Mouse (Mus musculus) common myeloid progenitor, adult 5-6 weeks (primary cell): ENCODE measurements around the gene Pkdrej. TPM values are rescaled to one million over a fixed set of nuclear protein-coding genes. Genes with fewer than 3 reads are reported as not detected.
"Not testable (repeated sequence)": the region's sequence is repeated elsewhere in the genome, so short reads cannot be mapped to it uniquely, and the experiment has no call there.

ENCODE experiments used
- ATAC-seq: replicated peaks from 2 replicates; pipeline ENCODE4 v1.8.0; 2016; ENCODE audit warnings: low read depth, mild to moderate bottlenecking, moderate TSS enrichment, inconsistent platforms; ENCODE audit not compliant: poor library complexity, severe bottlenecking
- total RNA-seq: library from RNA; stranded (forward); fragments of 200-1000, 187-1606 nt; gene quantifications from 2 replicates; pipeline ENCODE4 v1.2.3, GENCODE M21; 2017

Gene Pkdrej
- 0.05 TPM in 1 of 2 replicates, not detected in the other for total RNA-seq

GRCm38 (mm10) chr15:85821203-85822010 lies at the start of gene Pkdrej:
TSS of gene Pkdrej (minus strand) at chr15:85821734.
- ATAC-seq, result peak; percentile 36; the same call in 1 of the 2 replicates

DNA sequence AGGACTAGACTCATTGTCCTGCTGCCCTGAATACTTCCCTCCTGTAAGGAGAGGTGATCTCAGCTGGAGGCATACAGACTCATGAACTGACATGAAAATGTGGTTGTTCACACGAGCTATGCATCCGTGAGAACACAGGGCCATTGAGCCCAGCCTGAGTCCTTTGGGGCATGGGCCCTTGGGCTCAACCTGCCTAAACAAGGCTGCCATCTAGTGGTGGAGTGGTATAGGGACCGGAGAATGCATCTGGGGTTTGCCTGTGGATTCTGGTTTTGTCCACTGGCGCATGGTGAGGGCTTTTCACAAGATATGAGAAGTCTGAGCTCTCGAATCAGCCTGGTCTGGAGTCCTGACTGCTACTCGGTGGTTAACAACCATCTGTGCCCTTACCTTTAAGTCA lies 46.2 kb upstream of the Pkdrej start:
- peak; percentile 92 for ATAC-seq

- not testable (repeated sequence) for ATAC-seq
These were observed 44.4 kb upstream of the Pkdrej start for GRCm38 (mm10) chr15:85865913-85866312.

DNA sequence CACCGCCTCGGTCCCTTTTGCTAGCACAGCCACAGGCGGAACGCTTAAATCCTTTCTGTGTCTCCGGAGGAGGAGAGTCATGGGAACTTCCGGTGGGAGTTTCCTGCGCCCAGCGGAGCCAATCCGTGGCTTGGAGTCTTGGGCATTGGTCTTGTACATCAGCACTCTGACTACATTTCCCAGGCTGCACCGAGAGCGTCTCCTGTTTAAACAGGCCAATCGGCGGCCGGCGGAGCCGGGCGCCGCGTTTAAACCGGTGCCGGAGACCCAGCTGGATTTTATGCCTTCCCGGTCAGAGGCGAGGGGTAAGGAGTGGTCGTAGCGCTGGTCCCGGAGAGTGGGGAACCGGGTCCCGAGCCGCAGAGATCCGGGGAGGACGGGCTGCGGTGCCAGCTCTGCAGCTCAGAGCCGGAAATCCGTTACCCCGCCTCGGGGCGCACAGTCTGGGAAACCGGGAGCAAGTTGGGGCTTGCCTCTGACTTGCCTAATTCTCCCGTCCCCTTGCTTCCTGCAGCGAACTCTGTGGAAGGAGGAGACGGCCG lies 38.0 kb upstream of the Pkdrej start, which contains the start of gene Gtse1:
Gtse1 (plus strand) TSS at position 256 of the 542 bp plus-strand sequence.
- ATAC-seq, result peak; percentile 99

DNA sequence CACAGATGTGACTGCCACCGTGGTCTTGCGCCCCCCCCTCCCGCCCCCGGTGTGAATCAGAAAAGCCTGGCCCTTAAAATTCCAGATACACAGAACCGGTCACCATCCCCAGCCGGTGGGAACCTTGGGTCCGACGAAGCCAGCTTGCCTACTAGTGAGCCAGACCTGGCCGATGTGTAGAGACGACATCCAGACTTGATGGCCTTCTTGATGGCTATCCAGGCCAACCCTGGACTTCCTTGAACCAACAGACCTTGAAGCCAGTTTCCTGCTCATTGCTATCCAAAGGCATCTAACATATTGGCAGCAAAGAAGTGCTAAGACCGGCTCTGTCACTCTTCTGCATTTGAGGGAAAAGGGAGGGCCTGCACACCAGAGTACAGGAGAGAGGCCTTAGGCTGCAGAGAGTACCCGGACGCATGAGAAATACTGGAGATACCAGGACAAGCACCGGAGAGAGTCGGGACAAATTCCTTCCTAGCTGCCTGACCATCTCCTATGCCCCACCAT lies 37.5 kb upstream of the Pkdrej start:
- ATAC-seq, result no peak; the same call in 1 of the 2 replicates

DNA sequence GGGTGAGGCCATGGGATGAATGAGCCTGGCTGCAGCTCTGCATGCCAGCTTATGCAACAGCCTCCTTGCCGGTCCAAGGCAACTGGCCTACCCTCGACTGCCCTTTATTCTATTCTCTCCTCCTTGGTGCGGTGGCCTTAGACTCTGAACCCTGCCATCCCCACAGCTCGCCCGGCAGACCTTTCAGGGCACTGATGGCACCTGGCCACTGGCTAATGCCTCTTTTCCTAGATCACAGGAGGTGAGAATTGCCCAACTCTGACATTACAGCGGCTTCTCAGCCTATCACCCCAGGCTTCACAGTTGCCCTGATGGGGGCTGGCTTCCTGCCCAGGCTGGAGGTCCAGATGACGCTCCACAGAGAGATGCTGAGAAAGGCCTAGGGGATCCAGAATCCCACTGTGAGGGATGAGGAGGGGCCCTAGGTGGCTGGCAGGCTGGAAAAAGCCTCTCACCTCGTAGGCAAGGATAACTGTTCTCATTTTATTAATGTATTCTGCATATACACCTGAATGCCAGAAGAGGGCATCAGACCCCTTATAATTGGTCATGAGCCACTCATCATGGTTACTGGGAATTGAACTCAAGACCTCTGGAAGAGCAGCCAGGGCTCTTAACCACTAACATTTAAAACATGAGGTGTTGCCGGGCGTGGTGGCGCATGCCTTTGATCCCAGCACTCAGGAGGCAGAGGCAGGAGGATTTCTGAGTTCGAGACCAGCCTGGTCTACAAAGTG lies 30.3 kb upstream of the Pkdrej start:
- 0 out of 2 replicates have a peak, but pooled peaks have one; percentile 54 for ATAC-seq

GRCm38 (mm10) chr15:85845071-85845470 lies 23.5 kb upstream of the Pkdrej start:
- ATAC-seq, result no peak

DNA sequence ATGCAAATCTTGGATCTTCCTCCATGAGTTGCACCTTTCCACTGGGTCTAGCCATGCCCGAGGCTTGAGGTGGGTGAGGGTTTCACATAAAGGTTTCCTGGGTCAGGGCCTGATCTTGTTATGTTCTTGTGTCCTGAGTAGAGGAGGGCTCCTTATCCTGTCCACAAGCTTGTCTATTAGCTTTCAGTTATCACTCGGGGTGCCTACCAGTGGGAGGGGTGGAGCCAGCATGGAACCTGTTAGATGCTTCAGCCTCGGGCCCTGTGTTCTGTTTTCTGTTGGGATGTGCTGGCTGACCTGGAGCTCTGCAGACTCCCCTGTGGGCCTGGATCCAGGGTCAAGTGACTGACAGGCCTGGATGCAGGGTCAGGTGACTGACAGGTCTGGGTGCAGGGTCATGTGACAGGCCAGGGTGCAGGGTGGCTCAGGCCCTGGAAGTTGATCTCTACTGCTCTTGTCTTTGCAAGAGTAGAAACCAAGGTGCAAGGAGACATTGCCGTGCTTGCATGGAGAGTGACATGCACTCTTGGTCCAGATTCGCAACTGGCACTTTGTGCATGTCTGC lies 20.3 kb upstream of the Pkdrej start:
- ATAC-seq, result no peak

DNA sequence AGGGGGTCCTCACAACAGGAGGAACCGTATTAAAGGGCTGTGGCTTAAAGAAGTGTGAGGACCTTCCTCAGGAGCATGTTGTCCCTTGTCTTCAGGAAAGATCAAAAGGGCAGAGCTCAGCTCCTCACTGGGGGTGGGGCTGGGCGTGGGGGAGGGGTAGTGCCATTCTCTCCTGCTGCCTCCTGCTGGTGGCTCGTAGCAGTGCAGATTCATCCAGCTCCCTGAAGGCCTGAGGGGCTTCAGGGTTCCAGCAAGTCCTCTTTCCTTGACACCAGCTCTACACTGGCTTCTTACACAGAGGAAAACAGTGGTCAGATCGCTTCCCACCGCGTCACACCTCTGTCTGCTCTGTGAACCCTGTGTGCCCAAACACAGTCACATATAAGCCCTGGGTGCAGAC lies 19.4 kb upstream of the Pkdrej start:
- ATAC-seq, result no peak

GRCm38 (mm10) chr15:85836887-85837286 lies 15.4 kb upstream of the Pkdrej start:
- ATAC-seq, result no peak

DNA sequence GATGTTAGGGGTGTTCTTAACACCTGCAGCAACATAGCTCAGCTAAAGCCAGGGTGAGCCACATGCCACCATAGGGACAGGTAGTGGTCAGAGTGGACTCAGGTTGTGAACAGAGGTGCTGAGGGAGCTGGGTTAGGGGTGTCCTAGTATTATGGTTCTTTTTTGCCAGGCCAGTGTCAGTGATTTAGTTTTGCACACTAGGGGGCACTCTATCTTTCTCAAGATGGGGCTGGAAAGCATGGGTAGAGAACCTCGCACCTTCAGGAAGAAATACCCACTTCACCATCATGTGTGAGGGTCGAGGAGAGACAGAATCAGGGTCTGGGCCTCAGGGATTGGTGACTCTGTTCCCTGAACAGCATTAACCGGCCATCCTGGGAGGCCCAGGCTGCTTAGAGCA lies 13.8 kb upstream of the Pkdrej start:
- ATAC-seq, result no peak

DNA sequence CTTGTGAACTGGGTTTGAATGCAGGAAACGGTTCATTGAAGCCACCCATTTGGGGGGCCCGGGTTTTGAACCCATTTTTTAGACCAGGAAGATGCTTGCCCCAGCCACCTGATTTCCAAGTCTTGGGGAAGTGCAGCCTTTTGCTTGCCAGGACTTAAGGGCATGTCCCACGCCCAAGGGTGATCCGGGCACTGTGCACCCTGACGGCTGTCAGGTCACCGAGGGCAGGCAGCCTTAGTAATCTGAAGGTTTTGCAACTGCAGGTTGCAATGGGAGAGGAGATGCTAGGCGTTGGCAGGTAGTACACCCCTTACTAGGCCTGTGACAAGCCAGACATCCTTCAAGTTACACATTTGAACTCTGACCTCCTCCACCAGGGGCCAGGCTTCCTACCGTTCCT lies 11.1 kb upstream of the Pkdrej start:
- ATAC-seq, result no peak

DNA sequence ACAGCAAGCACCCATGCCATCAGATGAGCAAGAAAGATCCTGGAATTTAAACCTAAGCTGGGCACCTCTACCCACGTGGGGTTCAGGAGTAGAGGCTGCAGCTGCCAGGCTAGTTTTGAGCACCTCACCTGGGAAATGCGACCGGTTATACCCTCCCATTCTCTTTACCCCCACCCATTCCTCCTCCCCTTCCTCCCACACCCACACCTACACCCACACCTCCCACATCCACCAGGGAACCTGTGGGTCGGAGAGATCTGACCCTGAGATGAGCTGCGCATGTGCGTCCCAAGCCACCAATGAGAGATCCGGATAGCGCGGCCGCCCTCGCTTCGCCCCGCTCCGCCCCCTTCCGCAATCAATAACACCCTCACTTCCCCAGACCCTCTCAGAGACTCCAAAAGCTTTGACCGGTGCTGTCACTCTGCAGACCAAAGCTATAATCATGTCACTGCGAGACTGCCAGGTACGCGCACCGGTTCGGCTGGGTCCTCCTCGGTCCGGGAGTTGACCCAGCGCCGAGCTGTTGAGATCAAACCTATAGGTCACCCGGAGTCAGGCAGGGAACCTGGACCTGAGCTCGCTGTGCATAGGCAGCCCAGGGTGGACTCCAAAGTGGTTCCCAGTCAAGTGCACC lies 10.5 kb upstream of the Pkdrej start, which contains the start of gene Ttc38:
Ttc38 (plus strand) TSS at position 353 of the 637 bp plus-strand sequence.
- peak; percentile 90 for ATAC-seq

DNA sequence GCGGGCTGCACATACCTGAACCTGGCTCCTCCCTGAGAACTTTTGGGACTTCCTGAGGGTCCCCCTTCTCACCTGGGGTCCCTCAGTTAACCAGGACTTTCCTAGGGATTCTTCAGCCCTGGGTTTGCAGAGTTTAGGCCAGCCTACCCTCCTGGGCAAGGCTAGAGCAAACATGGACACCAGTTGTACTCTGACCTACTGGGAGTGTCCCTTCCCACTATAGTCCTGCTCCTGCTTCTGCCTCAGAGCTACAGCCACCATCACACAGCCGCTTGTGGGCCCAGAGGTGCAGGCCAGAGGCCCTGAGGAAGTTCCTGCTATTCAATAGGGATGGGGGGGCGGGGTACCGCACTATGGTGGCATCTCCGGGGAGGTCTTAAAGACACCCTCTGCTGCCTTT lies 7.9 kb upstream of the Pkdrej start:
- no peak for ATAC-seq

- no peak for ATAC-seq
These were observed 6.5 kb upstream of the Pkdrej start for GRCm38 (mm10) chr15:85828071-85828470.

- ATAC-seq, result no peak; the same call in 1 of the 2 replicates
These were observed 5.1 kb upstream of the Pkdrej start for GRCm38 (mm10) chr15:85826676-85827075.

- ATAC-seq, result no peak
These were observed 451 bp upstream of the Pkdrej start for GRCm38 (mm10) chr15:85822011-85822359.

DNA sequence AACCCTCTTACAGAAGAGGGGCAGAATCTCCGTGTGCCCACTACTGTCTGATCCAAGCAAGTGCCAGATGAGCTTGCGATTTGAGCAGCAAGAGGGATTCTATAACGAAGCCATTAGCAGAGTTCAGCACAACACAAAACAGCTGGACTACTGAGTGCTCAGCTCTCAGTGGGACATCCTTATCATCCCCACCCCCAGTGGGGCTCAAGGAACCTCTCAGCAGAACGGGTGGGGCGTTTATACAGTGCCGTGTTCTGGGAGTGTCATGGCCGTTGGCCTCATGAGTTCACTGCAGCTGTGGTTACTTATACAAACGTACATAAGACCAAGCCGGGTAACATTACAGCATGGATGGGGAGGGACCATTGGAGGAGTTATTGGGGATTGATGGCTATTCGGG lies 8.1 kb downstream of the Pkdrej start:
- ATAC-seq, result no peak

- ATAC-seq, result peak; percentile 90
These were observed 9.8 kb downstream of the Pkdrej start, which contains the start of gene Cdpf1 for GRCm38 (mm10) chr15:85811535-85812277. TSS of gene Cdpf1 (minus strand) at chr15:85811697.
